In genomic region chr16:32078991-32079511, GRCm38 (mm10) we compare ENCODE assay signal across 8 mouse cellular contexts. TPM values are rescaled to one million over a fixed set of nuclear protein-coding genes. Genes with fewer than 3 reads are reported as not detected.
DNase-seq lines count a peak whose midpoint lies in the region; ATAC-seq lines count a peak whose summit lies in the region.

TSS of gene Pak2 (minus strand) at chr16:32079342.

- peak; percentile 91 for ATAC-seq in common myeloid progenitor, adult 5-6 weeks (replicated peaks; ENCODE audit: low read depth, poor library complexity, severe bottlenecking)
- ATAC-seq in megakaryocyte progenitor cell, adult 5-6 weeks (replicated peaks; ENCODE audit: poor library complexity), result peak; percentile 92

- peak; percentile 92 for DNase-seq in ZHBTc4 (ENCODE audit: low read depth, low spot score)
- peak; percentile 63 to 76 for DNase-seq in gastrocnemius, adult 8-10 months (ENCODE audit: low spot score in 2 of 2)
- DNase-seq in induced T-regulatory cell, adult 2 months (ENCODE audit: low read depth), result peak; percentile 92
- peak; percentile 37 to 81 for DNase-seq in left cerebral cortex, adult 9 months (ENCODE audit: low spot score in 2 of 2)
- DNase-seq in right cerebral cortex, postnatal 14 days, result peak; percentile 84
- peak; percentile 79 to 88 for DNase-seq in urinary bladder, postnatal 36 days (ENCODE audit: low spot score in 2 of 2)

RNA-seq across cellular contexts. Expression of gene Pak2, which starts in this region (rescaled TPM):
- total RNA-seq in common myeloid progenitor, adult 5-6 weeks (2017), result 52.7 and 64.7 TPM in 2 replicates
- 10 to 100 TPM; 11.8 to 14.2 (median 13.3) TPM for total RNA-seq in gastrocnemius, adult 8-10 months (2022)
- total RNA-seq in megakaryocyte progenitor cell, adult 5-6 weeks (2015), result 60.6 and 61.9 TPM in 2 replicates
- 52.4 and 58.2 TPM in 2 replicates for total RNA-seq in megakaryocyte progenitor cell, adult 5-6 weeks (2017)

Comparison
In these comparisons a context has a peak if more than half of its experiments do, and no peak if none do; other contexts are left out.
1. Peak in every context shown above with its lines: DNase-seq and ATAC-seq.